Mouse (Mus musculus) CD4-positive helper T cell, adult 2 months (primary cell): Measurements from ENCODE around the gene Cfap300.

ENCODE experiments used
- DNase-seq: peaks from one replicate; pipeline ENCODE4 v3.0.0-alpha.2; 2012; ENCODE audit warnings: low read depth, missing footprints, low spot score

Gene Cfap300

GRCm38 (mm10) chr9:8042338-8043043 is at the start of gene Cfap300:
Gene Cfap300 (minus strand): TSS chr9:8042823.
- DNase-seq, result peak; percentile 91

- DNase-seq, result no peak
Measured at GRCm38 (mm10) chr9:8078882-8079281, 36.3 kb upstream of the Cfap300 start.

- no peak for DNase-seq
Measured at GRCm38 (mm10) chr9:8074345-8074744, 31.7 kb upstream of the Cfap300 start.

DNA sequence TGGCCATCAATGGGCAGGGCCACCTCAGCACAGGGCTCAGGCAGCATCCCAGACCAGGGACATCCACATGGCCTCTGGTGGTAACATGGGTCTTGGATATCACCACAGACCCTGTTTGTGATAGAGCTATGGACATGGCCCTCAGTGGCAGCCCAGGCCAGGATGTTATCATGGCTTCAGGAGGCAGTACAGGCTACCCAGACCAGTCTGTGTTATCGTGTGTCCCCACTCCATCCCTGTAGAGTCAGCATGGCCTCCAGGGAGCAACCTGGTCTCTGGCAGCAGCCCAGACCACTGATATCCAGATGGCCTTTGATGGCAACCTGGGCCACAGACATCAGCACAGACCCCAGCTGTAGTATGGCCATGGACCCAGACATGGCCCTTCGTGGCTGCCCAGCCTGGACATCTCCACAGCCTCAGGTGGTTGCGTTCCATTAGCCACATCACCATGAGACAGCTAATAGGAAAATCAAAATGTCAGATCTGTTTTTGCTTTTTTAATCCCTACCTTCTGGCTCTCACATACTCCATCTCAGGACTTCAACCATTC is 30.7 kb upstream of the Cfap300 start:
- DNase-seq, result no peak

GRCm38 (mm10) chr9:8059636-8060035 is 17.0 kb upstream of the Cfap300 start:
- DNase-seq, result no peak

DNA sequence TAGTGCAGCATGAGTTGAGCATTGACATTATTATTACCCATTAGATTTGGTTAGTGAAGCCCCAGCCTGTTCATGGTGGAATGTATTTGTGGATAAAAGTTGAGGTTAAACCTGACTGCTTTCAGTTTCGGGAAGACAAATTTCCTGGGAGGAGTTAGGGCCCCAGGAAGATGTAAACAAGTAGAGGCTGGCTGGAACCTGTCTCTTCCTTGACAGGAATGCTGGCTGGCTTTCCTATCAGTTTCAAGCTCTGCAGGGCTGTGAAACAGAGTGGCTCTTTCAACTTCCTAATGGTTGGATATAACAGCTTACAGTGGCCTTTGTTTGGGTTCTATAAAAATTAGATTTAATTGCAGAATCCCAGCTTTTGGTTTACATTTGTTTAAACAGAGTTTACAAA is 12.2 kb upstream of the Cfap300 start:
- no peak for DNase-seq

GRCm38 (mm10) chr9:8043044-8043387 is 393 bp upstream of the Cfap300 start:
- no peak for DNase-seq

DNA sequence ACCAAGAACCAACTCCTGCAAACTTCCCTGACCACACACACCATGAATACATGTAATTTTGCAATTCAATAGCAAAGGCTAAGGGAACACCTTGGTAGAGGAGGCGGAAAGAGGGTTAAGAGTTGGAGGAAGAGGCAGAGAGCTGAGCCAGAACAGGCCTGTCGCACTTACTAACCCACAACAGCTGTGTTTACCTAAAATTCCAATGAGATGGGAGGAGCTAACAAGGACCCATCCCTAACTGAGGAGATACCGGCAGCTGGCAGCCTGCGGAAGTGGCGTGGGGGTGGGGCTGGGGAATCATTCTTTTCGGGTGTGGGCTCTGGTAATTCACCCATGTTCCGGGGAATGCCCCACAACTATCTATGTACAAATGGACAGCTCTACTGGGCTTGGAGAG is 7.1 kb downstream of the Cfap300 start:
- no peak for DNase-seq

GRCm38 (mm10) chr9:8035091-8035490 is 7.5 kb downstream of the Cfap300 start:
- no peak for DNase-seq

DNA sequence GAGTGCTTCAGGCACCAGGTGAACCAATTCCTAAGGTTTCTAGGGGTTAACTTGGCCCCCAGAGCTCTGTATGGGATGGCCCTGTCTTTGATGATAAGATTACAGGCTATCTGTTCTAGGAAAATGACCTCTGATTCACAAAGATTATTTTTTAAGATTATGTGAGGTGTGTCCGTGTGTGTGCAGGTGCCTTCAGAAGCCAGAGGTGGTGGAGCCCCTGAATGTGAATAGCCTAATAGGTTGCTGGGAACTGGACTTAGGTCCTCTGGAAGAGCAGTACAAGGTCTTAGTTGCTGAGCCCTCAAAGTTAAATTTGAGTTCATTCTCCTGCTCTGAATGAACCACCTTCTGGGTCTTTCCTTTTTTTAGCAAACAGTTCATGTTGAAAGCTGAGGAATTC is 8.5 kb downstream of the Cfap300 start:
- DNase-seq, result no peak

DNA sequence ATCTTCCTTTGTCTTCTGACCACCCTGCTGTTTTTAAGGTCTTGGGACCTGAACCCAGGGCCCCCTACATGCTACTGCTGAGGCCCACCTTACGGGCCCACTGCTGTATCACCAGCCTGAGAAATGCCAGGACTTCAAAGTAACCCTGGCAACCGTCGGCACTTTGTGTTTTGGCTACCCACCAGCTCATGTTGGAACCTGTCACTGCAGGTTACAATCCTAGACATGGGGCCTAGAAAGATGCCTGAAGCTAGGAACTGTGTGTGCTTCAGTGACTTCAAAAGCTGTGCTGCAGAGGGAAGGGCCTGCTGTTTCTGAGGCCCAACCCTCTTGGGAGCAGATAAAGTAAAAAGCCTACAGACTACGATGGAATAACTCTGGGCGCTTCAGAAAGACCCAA is 9.8 kb downstream of the Cfap300 start:
- no peak for DNase-seq

DNA sequence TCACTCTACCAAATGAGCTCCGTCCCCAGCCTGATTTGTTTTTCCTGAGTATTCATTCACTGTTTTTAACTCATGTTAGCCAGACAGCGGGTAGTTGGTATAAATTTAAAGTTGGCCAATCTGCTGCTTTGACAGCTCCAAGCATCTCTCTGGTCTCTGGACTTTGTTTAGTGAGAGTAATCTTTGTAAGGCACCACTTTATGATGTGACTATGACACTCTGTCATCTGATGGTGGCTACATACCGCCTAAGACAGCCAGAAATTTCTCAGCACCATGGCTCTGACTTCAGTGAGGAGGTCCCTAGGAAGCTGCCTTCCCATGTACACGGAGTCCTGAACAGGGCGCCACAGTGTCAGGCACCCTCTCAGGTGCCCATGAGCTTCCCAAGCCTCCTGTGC is 24.0 kb downstream of the Cfap300 start:
- no peak for DNase-seq

GRCm38 (mm10) chr9:8017253-8017913 is 25.2 kb downstream of the Cfap300 start:
- peak; percentile 84 for DNase-seq

GRCm38 (mm10) chr9:8004370-8004991 is 38.1 kb downstream of the Cfap300 start, which contains the start of gene Yap1:
Gene Yap1 (minus strand): TSS chr9:8004596.
- DNase-seq, result peak; percentile 72

DNA sequence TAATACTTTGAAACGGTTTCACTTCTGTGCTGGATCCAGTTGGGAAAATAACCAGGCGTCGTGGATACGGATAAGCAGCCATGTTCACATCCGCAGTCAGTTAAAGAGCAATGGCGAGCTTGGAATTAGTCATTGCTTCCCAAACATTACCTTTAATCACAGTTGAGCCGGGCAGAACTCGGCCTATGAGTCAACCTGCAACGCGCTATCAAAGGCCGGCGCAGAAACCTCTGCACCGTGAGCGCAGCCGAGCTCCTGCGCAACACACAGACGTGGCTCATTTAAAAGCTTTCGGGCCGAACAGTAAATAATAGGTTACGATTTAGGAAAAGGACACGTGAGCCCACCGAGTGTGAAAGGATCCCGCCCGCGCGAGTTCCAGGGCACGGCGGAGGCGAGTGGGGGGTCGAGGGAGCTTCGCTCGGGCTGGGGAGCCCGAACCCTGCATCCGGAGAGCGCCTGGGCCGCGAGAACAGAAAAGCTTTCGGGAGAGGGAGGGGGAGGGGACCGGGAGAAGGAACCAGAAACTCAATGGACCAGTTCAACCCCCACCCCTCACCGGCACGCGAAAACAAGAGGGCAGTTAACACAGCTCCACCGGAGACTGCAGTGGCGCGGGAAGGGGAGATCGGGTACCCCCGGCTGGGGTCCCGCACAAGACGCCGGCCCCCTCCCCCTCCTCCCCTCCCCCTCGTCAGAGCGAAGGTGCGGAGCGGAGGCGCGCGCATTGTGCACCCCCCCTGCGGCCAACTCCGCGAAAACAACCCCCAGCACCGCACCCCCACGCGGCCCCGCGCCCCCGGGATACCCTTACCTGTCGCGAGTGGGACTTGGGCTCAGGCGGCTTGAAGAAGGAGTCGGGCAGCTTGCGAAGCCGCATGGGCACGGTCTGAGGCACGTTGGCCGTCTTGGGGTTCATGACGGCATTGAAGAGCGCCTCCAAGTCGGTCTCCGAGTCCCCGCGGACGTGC is 39.0 kb downstream of the Cfap300 start:
- peak; percentile 13 for DNase-seq

DNA sequence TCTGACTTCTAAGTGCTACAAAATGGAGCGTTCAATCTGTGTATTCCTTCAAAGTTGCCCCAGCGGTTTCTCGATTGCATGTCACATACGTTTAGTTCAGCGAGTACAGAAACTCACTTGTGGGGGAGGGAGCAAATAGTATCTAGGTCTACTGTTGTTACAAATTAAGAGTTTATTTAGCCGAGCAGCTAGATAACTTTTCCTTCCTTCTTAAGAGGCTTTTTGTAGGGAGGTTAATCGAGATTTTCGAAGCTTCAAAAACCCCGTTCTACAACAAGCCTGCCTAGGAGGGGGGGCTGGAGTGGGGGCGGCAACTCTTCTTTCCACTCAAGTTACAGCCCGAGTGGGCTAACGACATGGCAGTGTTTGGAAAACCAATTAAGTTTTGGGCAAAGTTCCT is 39.8 kb downstream of the Cfap300 start:
- no peak for DNase-seq

DNA sequence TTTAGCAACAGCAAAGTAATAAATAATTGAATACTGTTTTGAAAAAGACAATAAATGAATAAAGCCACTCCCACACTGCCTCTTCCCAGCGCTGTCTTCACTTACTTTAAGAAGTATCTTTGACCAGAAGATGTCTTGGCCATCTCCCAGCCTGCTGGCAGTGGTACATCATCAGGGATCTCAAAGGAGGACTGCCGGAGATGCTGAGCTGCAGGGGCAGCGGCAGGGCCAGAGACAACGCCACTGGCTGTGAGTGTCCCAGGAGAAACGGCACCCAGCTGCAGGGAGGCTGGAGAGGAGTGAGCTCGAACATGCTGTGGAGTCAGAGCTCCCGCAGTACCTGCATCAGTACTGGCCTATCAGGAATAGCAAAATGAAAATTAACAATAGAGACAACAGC is 41.3 kb downstream of the Cfap300 start:
- DNase-seq, result no peak

DNA sequence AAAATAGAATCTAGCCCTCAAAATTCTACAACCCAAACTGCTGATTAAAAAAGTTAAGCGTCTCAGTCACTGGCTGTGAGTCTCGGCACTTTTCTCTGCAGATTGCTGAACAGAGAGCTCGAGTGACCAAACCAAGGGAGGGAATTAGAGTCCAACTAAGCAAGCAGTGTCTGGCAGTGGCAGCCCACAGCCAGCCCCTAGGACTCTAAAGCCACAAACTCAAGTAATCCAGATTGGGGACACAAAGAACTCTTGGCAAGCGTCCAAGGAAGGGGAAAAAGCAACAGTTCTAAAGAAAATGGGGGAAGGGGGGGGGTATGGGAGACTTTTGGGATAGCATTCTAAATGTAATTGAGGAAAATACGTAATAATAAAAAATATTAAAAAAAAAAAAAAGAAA is 48.3 kb downstream of the Cfap300 start:
- no peak for DNase-seq

DNA sequence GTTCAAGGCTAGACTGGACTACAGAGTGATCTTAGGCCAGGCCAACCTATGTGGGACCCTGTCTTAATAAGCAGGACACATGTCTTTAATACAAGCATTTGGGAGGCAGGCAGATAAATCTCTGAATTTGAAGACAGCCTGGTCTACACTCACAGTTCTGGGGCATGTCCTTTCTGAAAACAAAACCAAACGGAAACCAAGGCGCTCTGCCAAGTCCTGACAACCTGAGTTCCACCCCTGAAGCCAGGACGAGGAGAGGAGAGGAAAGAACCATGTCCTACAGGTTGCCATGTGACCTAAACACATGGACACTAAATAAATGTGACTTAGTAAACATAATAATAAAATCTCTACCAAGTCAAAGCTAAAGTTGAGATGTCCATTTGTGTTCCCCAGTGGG is 50.0 kb downstream of the Cfap300 start:
- DNase-seq, result no peak

GRCm38 (mm10) chr9:7990897-7991296 is 51.7 kb downstream of the Cfap300 start:
- DNase-seq, result no peak

DNA sequence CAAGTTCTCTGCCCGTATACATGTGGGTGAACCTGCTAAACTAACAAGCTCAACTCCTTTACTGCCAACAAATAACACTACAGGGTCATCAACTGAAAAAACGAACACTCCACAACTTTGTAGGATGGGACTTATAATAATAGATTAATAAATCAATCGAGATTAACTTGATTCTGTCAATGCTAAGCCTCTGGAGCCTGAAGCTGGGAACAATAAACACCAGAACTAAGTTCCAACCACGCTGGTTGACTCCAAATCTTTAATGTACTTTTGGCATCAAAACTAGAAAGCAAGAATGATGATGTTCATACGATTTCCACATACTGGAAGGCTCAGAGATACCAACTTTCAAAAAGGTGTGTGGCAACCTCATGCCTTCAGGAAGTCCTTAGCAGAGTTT is 55.5 kb downstream of the Cfap300 start:
- no peak for DNase-seq

- no peak for DNase-seq
Measured at GRCm38 (mm10) chr9:7984287-7984686, 58.3 kb downstream of the Cfap300 start.
